Mouse (Mus musculus): ENCODE data around the gene Pcyt2.
A peak's percentile ranks its signal among the peaks of the same experiment; 100 is the strongest.

The Pcyt2 gene

DNA sequence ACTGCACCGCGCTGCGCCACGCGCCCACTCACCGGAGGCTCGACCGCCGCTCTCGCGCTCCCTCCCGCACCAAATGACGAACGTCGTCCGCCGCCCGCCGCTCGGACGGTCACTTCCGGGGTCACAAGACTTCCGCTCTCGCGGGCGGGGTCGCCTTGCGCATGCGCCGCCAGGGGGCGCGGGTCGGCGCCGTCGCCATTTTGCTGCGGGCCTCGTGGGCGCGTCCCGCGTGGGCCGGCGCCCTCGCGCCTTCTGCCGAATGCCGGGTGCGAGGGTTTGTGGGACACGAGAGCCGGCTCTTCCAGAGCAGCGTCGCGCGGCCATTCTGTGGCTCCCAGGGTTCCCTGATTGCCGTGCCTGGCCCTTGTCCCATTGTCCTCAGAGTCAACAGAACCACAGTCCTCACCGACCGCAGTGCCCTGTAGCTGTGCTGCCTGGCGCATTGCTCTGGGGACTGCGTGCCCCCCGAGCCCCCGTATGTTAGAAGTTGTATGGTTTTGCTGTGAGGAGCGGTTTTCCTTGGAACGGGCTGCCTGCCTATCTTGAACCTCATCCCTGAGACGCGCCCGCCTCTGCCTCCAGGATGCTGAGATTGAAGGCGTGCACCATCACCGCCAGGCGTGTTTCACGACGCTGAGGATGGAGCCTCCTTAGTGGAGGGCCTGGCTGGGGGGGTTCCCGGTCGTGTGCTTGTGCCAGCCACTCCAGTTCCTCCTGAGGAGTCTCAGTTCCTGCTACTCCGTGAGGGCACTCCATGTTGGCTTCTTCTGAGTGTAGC lies 36.1 kb downstream of the Pcyt2 start, which contains the start of gene Arhgdia:
Gene Arhgdia, minus strand, starts transcription at position 135 of the 778 bp plus-strand sequence.
- DNase-seq (ENCODE audit: low spot score), result peak; percentile 89

DNA sequence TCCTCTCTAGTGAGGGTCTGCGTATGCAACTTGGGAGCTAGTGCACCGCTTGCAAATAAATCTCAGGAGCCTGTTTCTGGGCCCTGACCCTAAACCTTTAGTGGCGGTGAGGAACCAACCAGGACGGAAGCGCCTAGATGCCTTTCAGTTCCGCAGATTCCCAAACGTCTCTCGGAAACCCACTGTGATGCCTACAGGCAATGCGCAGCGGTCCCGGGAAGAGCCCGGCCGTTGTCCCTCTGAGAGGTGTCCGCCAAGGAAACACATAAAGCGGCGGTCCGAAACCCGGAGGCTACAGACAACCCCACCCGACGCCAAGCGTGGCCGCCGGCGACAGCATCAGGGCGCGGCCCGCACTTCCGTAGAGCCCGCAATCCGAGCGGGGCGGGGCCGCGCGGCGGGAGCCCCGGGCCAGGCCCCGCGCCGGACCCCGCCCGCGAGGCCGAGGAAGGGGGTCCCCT lies 36.8 kb downstream of the Pcyt2 start:
- peak; percentile 51 for DNase-seq (ENCODE audit: low spot score)

DNA sequence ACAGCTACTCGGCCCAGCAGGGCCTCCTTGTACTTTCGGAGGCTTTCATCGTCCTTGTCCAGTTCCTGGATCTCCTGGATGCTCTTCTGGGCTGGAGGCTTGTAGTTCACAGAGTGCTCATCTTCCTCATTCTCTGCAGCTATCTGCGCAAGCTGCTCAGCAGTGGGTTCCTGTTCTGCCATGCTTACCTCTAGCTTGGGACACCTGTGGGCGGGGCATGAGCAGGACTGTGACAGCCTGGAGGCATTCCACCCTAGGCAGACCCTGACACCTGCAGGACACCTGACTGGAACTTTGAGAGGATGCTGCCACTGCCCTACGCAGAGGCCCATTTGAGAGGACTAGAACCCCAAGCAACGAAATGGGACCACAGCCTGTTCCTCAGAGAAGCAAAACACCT lies 37.5 kb downstream of the Pcyt2 start:
- peak; percentile 55 for DNase-seq (ENCODE audit: low spot score)

GRCm38 (mm10) chr11:120579316-120580107 lies 38.2 kb downstream of the Pcyt2 start:
- DNase-seq (ENCODE audit: low spot score), result peak; percentile 75

DNA sequence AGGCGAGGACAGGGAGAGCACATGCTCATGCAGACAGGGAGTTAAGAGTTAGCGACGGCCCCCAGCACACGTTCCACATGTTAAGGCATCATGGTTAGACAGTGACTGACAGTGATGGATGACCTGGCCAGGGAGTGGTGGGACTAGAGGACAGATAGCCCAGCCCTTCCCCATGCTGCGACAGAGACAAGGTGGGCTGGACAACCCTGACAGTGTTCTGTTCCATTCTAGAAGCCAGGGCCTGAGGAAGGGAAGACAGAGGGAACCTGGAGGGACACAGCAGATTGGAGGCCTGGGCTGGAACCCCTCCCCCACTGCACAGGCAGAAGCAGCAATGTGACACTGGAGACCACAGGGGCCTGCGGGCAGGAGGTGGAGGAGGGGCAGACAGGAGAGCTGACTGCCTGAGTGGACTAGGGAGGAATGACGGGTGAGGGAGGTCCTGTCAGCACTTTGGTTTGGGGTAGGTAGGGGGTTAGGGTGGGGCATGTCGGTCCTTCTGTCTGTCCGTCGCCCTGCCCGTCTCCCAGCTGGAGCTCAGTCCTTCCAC lies 39.0 kb downstream of the Pcyt2 start:
- no peak for DNase-seq (ENCODE audit: low spot score)

DNA sequence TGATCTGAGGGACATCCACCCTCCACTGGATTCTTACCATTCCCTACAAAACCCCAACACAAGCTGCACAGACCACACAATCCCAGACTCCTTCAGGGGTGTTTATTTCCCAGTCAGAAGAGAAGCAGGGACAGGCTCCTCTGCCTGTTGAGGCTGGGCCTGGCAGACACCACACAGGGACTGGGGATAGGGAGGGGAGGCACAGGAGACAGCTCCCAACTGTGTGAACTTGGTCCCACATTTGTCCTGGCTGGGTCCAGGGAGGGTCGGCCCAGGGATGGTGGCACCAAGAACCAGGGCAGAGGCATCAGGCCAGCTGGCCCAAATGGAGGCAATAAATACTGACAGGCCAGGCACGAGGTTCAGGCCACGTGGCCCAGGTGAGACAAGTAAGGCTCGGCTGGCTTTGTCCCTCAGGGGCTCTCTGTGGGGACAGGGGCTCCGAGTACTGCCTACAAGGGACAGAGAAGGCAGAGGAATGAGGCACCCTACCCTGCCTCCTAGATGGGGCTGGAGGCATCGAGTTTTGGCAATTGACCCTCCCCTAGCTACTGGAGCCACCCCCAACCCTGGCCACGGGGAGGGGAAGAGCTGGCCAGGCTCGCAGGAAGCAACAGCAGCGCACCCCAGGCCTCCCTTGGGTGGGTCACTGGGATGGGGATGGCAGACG lies 39.6 kb downstream of the Pcyt2 start:
- no peak for DNase-seq (ENCODE audit: low spot score)

DNA sequence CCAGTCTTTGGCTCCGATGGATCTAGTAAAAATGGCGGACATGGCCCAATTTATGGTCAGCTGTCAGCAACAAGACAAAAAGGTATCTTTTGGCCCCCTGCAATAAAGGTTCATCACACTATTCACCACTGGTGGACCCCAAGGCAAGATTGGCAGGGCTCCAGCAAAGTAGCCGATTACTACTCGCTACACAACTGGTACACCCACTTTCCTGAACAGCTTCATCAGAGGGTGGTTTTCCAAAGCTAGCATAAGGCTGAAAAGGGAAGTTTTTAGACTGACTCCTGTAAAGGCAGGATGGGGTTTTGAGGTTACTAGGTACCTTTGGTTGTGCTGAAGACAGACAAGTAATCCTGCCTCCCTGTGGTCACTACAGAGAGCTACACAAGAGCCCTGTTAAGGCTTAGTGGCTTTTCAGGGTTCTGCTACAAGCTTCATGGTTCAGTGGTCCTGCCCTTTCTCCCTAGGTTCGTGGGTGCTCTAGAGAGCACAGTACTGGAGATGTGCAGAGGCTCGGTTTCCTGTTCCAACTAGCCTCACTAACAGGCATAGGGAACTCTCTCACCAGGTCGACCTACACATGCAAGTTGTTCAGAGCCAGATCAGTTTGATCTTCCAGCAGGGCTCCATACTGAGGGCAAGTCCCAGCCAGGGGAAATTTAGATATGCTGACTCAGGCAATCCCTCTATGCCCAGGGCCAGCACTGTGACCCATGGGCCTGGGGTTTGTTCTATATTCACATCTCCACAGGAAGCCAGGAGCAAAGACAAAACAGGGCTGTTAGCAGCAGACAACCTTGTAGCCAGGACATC lies 40.3 kb downstream of the Pcyt2 start:
- DNase-seq (ENCODE audit: low spot score), result no peak

- no peak for DNase-seq (ENCODE audit: low spot score)
Observed at GRCm38 (mm10) chr11:120576365-120576981, 41.3 kb downstream of the Pcyt2 start.

GRCm38 (mm10) chr11:120575940-120576339 lies 41.8 kb downstream of the Pcyt2 start:
- no peak for DNase-seq (ENCODE audit: low spot score)

DNA sequence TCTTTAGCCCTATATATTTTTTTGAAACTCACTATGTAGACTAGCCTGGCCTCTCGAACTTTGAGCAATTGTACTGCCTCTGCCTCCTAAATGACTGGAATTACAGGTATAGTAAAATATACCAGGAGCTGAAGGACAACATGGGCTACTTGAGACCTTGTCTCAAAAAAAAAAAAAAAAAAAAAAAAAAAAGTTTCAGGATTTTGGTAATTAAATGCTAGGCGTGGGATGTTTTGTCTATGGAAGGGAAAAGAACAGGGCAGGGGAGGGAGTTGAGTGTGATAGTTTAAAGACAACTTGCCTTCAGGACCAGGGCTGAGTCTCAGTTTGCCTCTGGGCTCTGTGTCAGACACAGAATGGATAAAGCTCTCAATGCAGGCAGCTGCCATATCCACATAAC lies 42.7 kb downstream of the Pcyt2 start:
- DNase-seq (ENCODE audit: low spot score), result no peak

GRCm38 (mm10) chr11:120574278-120574600 lies 43.5 kb downstream of the Pcyt2 start:
- DNase-seq (ENCODE audit: low spot score), result no peak

- DNase-seq (ENCODE audit: low spot score), result no peak
Observed at GRCm38 (mm10) chr11:120573585-120574277, 44.0 kb downstream of the Pcyt2 start.

- peak; percentile 100 for DNase-seq (ENCODE audit: low spot score)
Observed at GRCm38 (mm10) chr11:120572752-120573584, 44.8 kb downstream of the Pcyt2 start, which contains the start of gene P4hb. TSS of gene P4hb (minus strand) at chr11:120573253.

DNA sequence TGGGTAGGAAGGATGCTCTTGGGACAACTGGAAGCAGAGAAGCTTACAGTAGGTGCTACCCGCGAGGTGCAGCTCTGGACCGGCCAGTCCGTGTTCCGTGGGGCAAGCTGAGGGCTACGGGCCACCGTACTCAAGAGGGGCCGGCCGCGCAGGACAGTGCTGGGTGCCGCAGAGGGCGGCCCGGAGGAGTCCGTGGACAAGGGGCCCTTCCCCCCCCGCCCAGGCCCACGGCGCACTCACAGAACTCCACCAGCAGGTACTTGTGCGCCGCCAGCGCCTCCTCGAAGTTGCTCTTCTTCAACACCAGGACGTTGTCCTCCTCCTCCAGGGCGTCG lies 45.4 kb downstream of the Pcyt2 start:
- DNase-seq (ENCODE audit: low spot score), result no peak

DNA sequence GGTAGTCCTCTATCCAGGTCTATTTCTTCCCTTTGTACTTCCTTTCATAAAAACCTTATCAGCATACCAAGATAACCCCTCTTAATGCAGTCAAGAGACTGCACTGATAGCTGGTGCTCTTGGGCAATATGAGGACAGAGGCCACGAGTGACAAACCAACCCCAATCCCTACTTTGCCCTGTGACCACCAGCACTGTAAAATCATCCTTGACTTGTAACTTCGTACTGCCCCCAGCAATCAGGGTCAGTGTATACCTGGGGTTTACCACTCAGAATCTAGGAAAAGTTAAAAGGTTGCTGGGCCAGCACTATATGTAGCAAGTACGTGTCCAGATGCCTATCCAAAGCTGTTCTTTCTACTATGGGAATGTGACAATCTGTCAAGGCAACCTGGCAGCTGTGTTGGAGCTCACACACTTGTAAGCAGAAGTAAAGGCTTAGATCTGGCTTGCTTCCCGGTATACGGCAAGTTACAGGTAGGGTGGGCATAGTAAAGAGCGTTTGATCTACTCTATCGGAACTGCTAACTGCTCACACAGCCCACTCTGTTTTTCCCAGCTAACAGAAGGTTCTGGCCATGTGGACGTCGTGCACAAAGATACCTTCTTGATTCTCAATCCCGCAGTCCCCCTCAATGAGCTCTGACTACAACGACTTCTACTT lies 45.9 kb downstream of the Pcyt2 start:
- DNase-seq (ENCODE audit: low spot score), result no peak

DNA sequence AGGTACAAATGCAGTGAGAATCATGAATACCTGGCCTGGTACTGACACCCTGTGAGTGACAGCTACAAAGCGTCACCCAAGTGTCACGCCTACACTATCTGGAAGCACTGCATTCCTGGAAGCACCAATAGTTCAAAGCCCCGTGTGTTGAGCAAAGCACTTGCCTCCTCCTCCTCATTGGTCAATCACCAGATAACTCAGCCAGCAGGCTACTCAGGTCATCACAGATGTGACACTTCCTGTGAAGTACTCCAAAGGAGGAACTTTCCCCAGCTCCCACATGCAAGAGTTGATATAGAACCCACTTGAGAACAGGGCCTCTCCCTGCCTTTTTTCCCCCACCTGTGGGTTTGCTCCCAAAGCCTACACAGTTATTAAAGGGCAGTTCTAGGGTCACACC lies 46.6 kb downstream of the Pcyt2 start:
- no peak for DNase-seq (ENCODE audit: low spot score)

GRCm38 (mm10) chr11:120568324-120568723 lies 49.4 kb downstream of the Pcyt2 start:
- no peak for DNase-seq (ENCODE audit: low spot score)

- no peak for DNase-seq (ENCODE audit: low spot score)
Observed at GRCm38 (mm10) chr11:120565114-120565513, 52.6 kb downstream of the Pcyt2 start.

DNA sequence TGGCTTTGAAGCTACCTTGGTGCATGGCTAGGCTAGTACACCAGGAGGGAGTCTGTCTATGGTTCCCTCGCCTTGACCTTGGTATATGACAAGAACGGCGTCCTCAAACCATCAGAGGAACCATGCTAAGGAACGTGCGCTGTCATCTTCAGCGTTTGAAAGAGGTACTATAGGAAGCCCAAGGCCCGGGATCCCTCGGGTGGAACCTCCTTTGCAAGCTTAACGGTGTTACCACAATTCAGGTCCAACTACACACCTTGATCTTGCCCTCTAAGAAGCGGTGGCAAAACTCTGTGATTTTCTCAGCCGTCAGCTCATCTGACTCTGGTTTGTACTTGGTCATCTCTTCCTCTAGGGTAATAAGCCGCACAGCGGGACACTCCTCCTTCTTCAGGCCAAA lies 54.8 kb downstream of the Pcyt2 start:
- no peak for DNase-seq (ENCODE audit: low spot score)

Measured in urinary bladder, postnatal 14 days (tissue).